Mouse (Mus musculus) liver, adult 2 months (tissue): Measurements from ENCODE around the gene Maml3. TPM values are rescaled to one million over a fixed set of nuclear protein-coding genes. Genes with fewer than 3 reads are reported as not detected.

Experiments used
- DNase-seq: peaks from one replicate; pipeline ENCODE4 v3.0.0-alpha.2; 2011; ENCODE audit warnings: low read depth, low spot score; ENCODE audit errors: extremely low read depth
- H3K27ac ChIP-seq: fragments of 200-500 bp; replicated peaks from 2 replicates; pipeline ENCODE4 v1.5.1; 2012; ENCODE audit warnings: low read depth, mild to moderate bottlenecking, control low read depth, inconsistent platforms, low read length; ENCODE audit not compliant: insufficient read depth
- H3K27me3 ChIP-seq: fragments of 200-500 bp; 2 replicates; pipeline ENCODE4 v1.6.1; 2012; ENCODE audit warnings: mild to moderate bottlenecking, moderate library complexity, low read length, inconsistent platforms; ENCODE audit not compliant: control insufficient read depth, insufficient read depth
- H3K36me3 ChIP-seq: fragments of 200-500 bp; 2 replicates; pipeline ENCODE4 v1.6.1; 2012; ENCODE audit warnings: low read length, inconsistent platforms; ENCODE audit not compliant: control insufficient read depth, insufficient read depth
- H3K4me1 ChIP-seq: fragments of 200-500 bp; 2 replicates; pipeline ENCODE4 v1.6.1; 2011; ENCODE audit warnings: low read length; ENCODE audit not compliant: control insufficient read depth, insufficient read depth
- H3K4me3 ChIP-seq: fragments of 200-500 bp; 2 replicates; pipeline ENCODE4 v1.5.1; 2011; ENCODE audit warnings: low read depth, mild to moderate bottlenecking, control low read depth, low read length, moderate library complexity; ENCODE audit not compliant: insufficient read depth
- H3K79me2 ChIP-seq: fragments of 200-500 bp; 2 replicates; pipeline ENCODE4 v1.6.1; 2012; ENCODE audit warnings: inconsistent platforms, mild to moderate bottlenecking, low read length, moderate library complexity; ENCODE audit not compliant: control insufficient read depth, insufficient read depth
- H3K9ac ChIP-seq: fragments of 200-500 bp; 2 replicates; pipeline ENCODE4 v1.6.1; 2012; ENCODE audit warnings: low read depth, mild to moderate bottlenecking, control low read depth, inconsistent platforms, low read length
- CTCF ChIP-seq: fragments of 200-500 bp; IDR thresholded peaks from 2 replicates; pipeline ENCODE4 v1.5.1; 2011; ENCODE audit warnings: low read depth, low read length, control low read depth
- POLR2A ChIP-seq: fragments of 200-500 bp; IDR thresholded peaks from 2 replicates; pipeline ENCODE4 v1.6.1; 2011; ENCODE audit warnings: low read length, control low read depth; ENCODE audit not compliant: insufficient read depth; ENCODE audit errors: extremely low read depth
- WGBS: fragments of 180-500 bp; shearing (Covaris S2); methylation state at CpG from one replicate; pipeline ENCODE4 v1.1.7; 2018; 5-methylcytosine and 5-hydroxymethylcytosine counted together
- polyA plus RNA-seq: library from polyadenylated mRNA; depleted of rRNA; stranded (reverse); fragments of >200 nt; gene quantifications from 2 replicates; pipeline ENCODE4 v1.2.3, GENCODE M21; 2012
- total RNA-seq: library from RNA; depleted of rRNA; stranded (reverse); fragments of >200 nt; gene quantifications from 2 replicates; pipeline ENCODE4 v1.2.3, GENCODE M21; 2014

Maml3 gene
- total and polyA plus RNA-seq, 2 experiments: 0.64 to 0.92 TPM

- no peak overlapping the region for H3K9ac ChIP-seq
- H3K27me3 ChIP-seq: no peaks in the 10 kb centered on the region
- H3K4me3 ChIP-seq: no peak overlapping the region
- no peak for DNase-seq
- TF ChIP-seq CTCF (no peak), POLR2A (no peak)
- 93% methylated on average over 10 of the region's 10 CpGs for WGBS
- no peaks in the 10 kb centered on the region for H3K79me2 ChIP-seq
- no peaks in the 10 kb centered on the region for H3K4me1 ChIP-seq
- no peaks in the 10 kb centered on the region for H3K36me3 ChIP-seq
- H3K27ac ChIP-seq: no peak overlapping the region
Observed at GRCm38 (mm10) chr3:51854152-51854551, 250.7 kb downstream of the Maml3 start.

GRCm38 (mm10) chr3:51853610-51854009 lies 251.3 kb downstream of the Maml3 start:
- H3K4me3 ChIP-seq: no peak overlapping the region

GRCm38 (mm10) chr3:51852692-51853091 lies 252.2 kb downstream of the Maml3 start:
- Histone ChIP-seq H3K27me3 (no peaks in the 10 kb centered on the region), H3K79me2 (no peaks in the 10 kb centered on the region), H3K4me1 (no peaks in the 10 kb centered on the region), H3K4me3 (no peak overlapping the region), H3K9ac (no peak overlapping the region), H3K27ac (no peak overlapping the region), H3K36me3 (no peaks in the 10 kb centered on the region)
- WGBS: 85% methylated on average over 3 of the region's 3 CpGs
- no peak for TF ChIP-seq POLR2A
- no peak for TF ChIP-seq CTCF
- no peak for DNase-seq

More at GRCm38 (mm10) chr3:51853610-51854009, 251.3 kb downstream of the Maml3 start:
- H3K9ac ChIP-seq: no peak overlapping the region
- no peaks in the 10 kb centered on the region for H3K79me2 ChIP-seq
- WGBS: 93% methylated on average over 7 of the region's 7 CpGs
- TF ChIP-seq POLR2A (no peak), CTCF (no peak)
- no peaks in the 10 kb centered on the region for H3K4me1 ChIP-seq
- H3K36me3 ChIP-seq: no peaks in the 10 kb centered on the region
- no peaks in the 10 kb centered on the region for H3K27me3 ChIP-seq
- no peak overlapping the region for H3K27ac ChIP-seq
- DNase-seq: no peak

- no peak for DNase-seq
- Histone ChIP-seq H3K27ac (no peak overlapping the region), H3K36me3 (no peaks in the 10 kb centered on the region), H3K27me3 (no peaks in the 10 kb centered on the region), H3K4me3 (no peak overlapping the region), H3K4me1 (no peaks in the 10 kb centered on the region), H3K9ac (no peak overlapping the region), H3K79me2 (no peaks in the 10 kb centered on the region)
- TF ChIP-seq CTCF (no peak), POLR2A (no peak)
- 82% methylated on average over 7 of the region's 7 CpGs for WGBS
Observed at GRCm38 (mm10) chr3:51851596-51851995, 253.3 kb downstream of the Maml3 start.

- Histone ChIP-seq H3K9ac (no peak overlapping the region), H3K79me2 (no peaks in the 10 kb centered on the region), H3K27ac (no peak overlapping the region), H3K27me3 (no peaks in the 10 kb centered on the region), H3K4me1 (no peaks in the 10 kb centered on the region), H3K4me3 (no peak overlapping the region), H3K36me3 (no peaks in the 10 kb centered on the region)
- TF ChIP-seq CTCF (no peak), POLR2A (no peak)
- 66% methylated on average over 6 of the region's 6 CpGs for WGBS
- DNase-seq: no peak
Observed at GRCm38 (mm10) chr3:51849462-51849861, 255.4 kb downstream of the Maml3 start.

- H3K79me2 ChIP-seq: no peaks in the 10 kb centered on the region
- no peaks in the 10 kb centered on the region for H3K27me3 ChIP-seq
- H3K4me3 ChIP-seq: no peak overlapping the region
- H3K4me1 ChIP-seq: no peaks in the 10 kb centered on the region
- WGBS: 88% methylated on average over 4 of the region's 4 CpGs
- no peak for DNase-seq
- no peaks in the 10 kb centered on the region for H3K36me3 ChIP-seq
- H3K27ac ChIP-seq: no peak overlapping the region
- no peak overlapping the region for H3K9ac ChIP-seq
- TF ChIP-seq POLR2A: no peak
- no peak for TF ChIP-seq CTCF
Observed at GRCm38 (mm10) chr3:51847262-51847661, 257.6 kb downstream of the Maml3 start.
